Mouse (Mus musculus) testis, adult 2 months (tissue): ENCODE results near the gene Gm5678. TPM values are rescaled to one million over a fixed set of nuclear protein-coding genes. Genes with fewer than 3 reads are reported as not detected.

Experiments used
- H3K27ac ChIP-seq: fragments of 200-500 bp; 2 replicates; pipeline ENCODE4 v1.5.1; 2012; ENCODE audit warnings: low read depth, low read length; ENCODE audit not compliant: control insufficient read depth, insufficient read depth
- H3K27me3 ChIP-seq: fragments of 200-500 bp; 2 replicates; pipeline ENCODE4 v1.6.1; 2012; ENCODE audit warnings: mild to moderate bottlenecking, low read length, moderate library complexity; ENCODE audit not compliant: control insufficient read depth, insufficient read depth
- H3K36me3 ChIP-seq: fragments of 200-500 bp; 2 replicates; pipeline ENCODE4 v1.6.1; 2012; ENCODE audit warnings: mild to moderate bottlenecking, low read length; ENCODE audit not compliant: control insufficient read depth, insufficient read depth
- H3K4me1 ChIP-seq: fragments of 200-500 bp; 2 replicates; pipeline ENCODE4 v1.6.1; 2012; ENCODE audit warnings: low read length; ENCODE audit not compliant: control insufficient read depth, insufficient read depth
- H3K4me3 ChIP-seq: fragments of 200-500 bp; 2 replicates; pipeline ENCODE4 v1.5.1; 2012; ENCODE audit warnings: low read depth, mild to moderate bottlenecking, low read length, moderate library complexity, mixed read lengths; ENCODE audit not compliant: control insufficient read depth
- CTCF ChIP-seq: fragments of 200-500 bp; IDR thresholded peaks from 2 replicates; pipeline ENCODE4 v1.5.1; 2012; ENCODE audit warnings: low read depth, mild to moderate bottlenecking, inconsistent platforms, low read length, moderate library complexity; ENCODE audit not compliant: control insufficient read depth, insufficient read depth, insufficient replicate concordance
- POLR2A ChIP-seq: fragments of 200-500 bp; IDR thresholded peaks from 2 replicates; pipeline ENCODE4 v1.6.1; 2012; ENCODE audit warnings: low read depth, mild to moderate bottlenecking, inconsistent platforms, low read length, moderate library complexity; ENCODE audit not compliant: control insufficient read depth
- polyA plus RNA-seq: library from polyadenylated mRNA; depleted of rRNA; stranded (reverse); fragments of >200 nt; gene quantifications from 2 replicates; pipeline ENCODE4 v1.2.3, GENCODE M21; 2012; rRNA removed

Gm5678 gene
- polyA plus RNA-seq, 1 experiment, result not detected

DNA sequence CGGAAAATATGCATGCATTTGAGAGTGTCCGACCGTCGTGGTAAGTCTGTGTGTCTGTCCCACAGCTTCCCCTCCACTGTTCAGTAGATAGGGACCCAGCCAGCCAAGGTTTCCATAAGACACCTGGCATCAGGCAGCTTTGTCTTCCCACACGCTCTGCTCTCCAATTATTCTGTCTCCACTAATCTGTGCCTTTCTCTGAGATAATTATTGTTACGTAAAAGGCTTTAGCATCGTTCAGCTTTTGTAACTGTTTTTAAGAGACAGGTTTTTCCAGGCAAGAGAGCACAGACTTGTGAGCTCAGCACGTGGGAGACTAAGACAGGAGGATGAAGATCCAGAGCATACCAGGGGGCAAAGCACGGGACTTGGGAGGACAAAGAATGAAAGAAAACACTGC is 51.3 kb downstream of the Gm5678 start:
- TF ChIP-seq CTCF (no peak), POLR2A (no peak)
- Histone ChIP-seq H3K27ac (no peak overlapping the region), H3K36me3 (no peaks in the 10 kb centered on the region), H3K27me3 (0 out of 2 replicates have a peak, but pooled peaks cover 3% of the 10 kb centered on the region), H3K4me3 (no peak overlapping the region), H3K4me1 (peaks cover 15% of the 10 kb centered on the region)

Other genes starting within 250 kb of the Gm5678 start
- 6.2 and 7.7 TPM in 2 replicates for gene Setd4, start 24.0 kb upstream of the Gm5678 start, polyA plus RNA-seq
- gene Cbr1, start 22.2 kb upstream of the Gm5678 start, polyA plus RNA-seq, result 35.7 and 51.9 TPM in 2 replicates
- 1.3 and 2.0 TPM in 2 replicates for gene Cbr3, start 55.1 kb downstream of the Gm5678 start, polyA plus RNA-seq
- 21.7 and 29.2 TPM in 2 replicates for gene Dop1b, start 83.8 kb downstream of the Gm5678 start, polyA plus RNA-seq
- 9.6 and 11.6 TPM in 2 replicates for gene Morc3, start 204.0 kb downstream of the Gm5678 start, polyA plus RNA-seq